Mouse (Mus musculus): ENCODE measurements around the gene Gm21103. TPM values are rescaled to one million over a fixed set of nuclear protein-coding genes. Genes with fewer than 3 reads are reported as not detected.
"Not testable (repeated sequence)": the region's sequence is repeated elsewhere in the genome, so short reads cannot be mapped to it uniquely, and the experiment has no call there.

Gm21103 gene
- not detected in 2 replicates for total RNA-seq (2014; rRNA removed)
- polyA plus RNA-seq (2015; fragmentation: Nextera tagmentation; extraction: Ambion mirVana) = 0.19 TPM in 1 of 2 replicates, not detected in the other

GRCm38 (mm10) chr14:6304743-6305142, at the start of gene Gm21103:
Gene Gm21103 (minus strand): TSS chr14:6304843.
- 96% methylated on average over 2 of the region's 2 CpGs for WGBS
- not testable (repeated sequence) for H3K4me2 ChIP-seq (ENCODE audit: low read depth); H3K27ac ChIP-seq (ENCODE audit: low read depth, low read length); H3K4me1 ChIP-seq (ENCODE audit: insufficient read depth); ATAC-seq; H3K36me3 ChIP-seq (ENCODE audit: insufficient read depth); H3K9me3 ChIP-seq (ENCODE audit: low read length); H3K4me3 ChIP-seq (ENCODE audit: low read depth, low read length); H3K27me3 ChIP-seq (ENCODE audit: insufficient read depth, low read length); DNase-seq; H3K9ac ChIP-seq

GRCm38 (mm10) chr14:6343578-6343977, 38.9 kb upstream of the Gm21103 start, which contains the start of gene Gm3618:
Gene Gm3618 (minus strand): TSS chr14:6343678.
- H3K27ac ChIP-seq (ENCODE audit: low read depth, low read length); H3K36me3 ChIP-seq (ENCODE audit: insufficient read depth); H3K27me3 ChIP-seq (ENCODE audit: insufficient read depth, low read length); ATAC-seq; H3K4me3 ChIP-seq (ENCODE audit: low read depth, low read length); H3K9ac ChIP-seq; H3K4me1 ChIP-seq (ENCODE audit: insufficient read depth); H3K4me2 ChIP-seq (ENCODE audit: low read depth); DNase-seq; H3K9me3 ChIP-seq (ENCODE audit: low read length): not testable (repeated sequence)
- no CpG with 5 or more reads among the region's 10 CpGs for WGBS

GRCm38 (mm10) chr14:6286931-6287715, 17.5 kb downstream of the Gm21103 start, which contains the start of gene Gm3411:
Gene Gm3411 (minus strand): TSS chr14:6287250.
- 2% methylated on average over 41 of the region's 57 CpGs for WGBS
- H3K27me3 ChIP-seq (ENCODE audit: insufficient read depth, low read length); H3K27ac ChIP-seq (ENCODE audit: low read depth, low read length); H3K9me3 ChIP-seq (ENCODE audit: low read length); ATAC-seq; H3K36me3 ChIP-seq (ENCODE audit: insufficient read depth); H3K4me1 ChIP-seq (ENCODE audit: insufficient read depth): not testable (repeated sequence)
- peak within 1 kb of the TSS; percentile 74 for H3K9ac ChIP-seq
- H3K4me3 ChIP-seq (ENCODE audit: low read depth, low read length) = peak within 1 kb of the TSS; percentile 45
- peak within 1 kb of the TSS; percentile 61 for H3K4me2 ChIP-seq (ENCODE audit: low read depth)
- peak; percentile 48 for DNase-seq
- TF ChIP-seq CTCF (IDR thresholded peaks at IDR 0.05; ENCODE audit: low read depth) = peak; percentile 5; the same call in 1 of the 2 replicates

Other genes with a start within 250 kb of the Gm21103 start
- gene Gm6337, start 246.6 kb downstream of the Gm21103 start, total RNA-seq (2014; rRNA removed) = not detected in 2 replicates
- not detected in 2 replicates for gene Gm6337, start 246.6 kb downstream of the Gm21103 start, polyA plus RNA-seq (2015; fragmentation: Nextera tagmentation; extraction: Ambion mirVana)
- 3.8 TPM in 2 replicates for gene Gm8206, start 210.9 kb downstream of the Gm21103 start, total RNA-seq (2014; rRNA removed)
- 4.7 and 5.2 TPM in 2 replicates for gene Gm8206, start 210.9 kb downstream of the Gm21103 start, polyA plus RNA-seq (2015; fragmentation: Nextera tagmentation; extraction: Ambion mirVana)
- gene Gm3468, start 196.2 kb downstream of the Gm21103 start, total RNA-seq (2014; rRNA removed) = 4.8 and 5.6 TPM in 2 replicates
- 5.7 and 6.4 TPM in 2 replicates for gene Gm3468, start 196.2 kb downstream of the Gm21103 start, polyA plus RNA-seq (2015; fragmentation: Nextera tagmentation; extraction: Ambion mirVana)
- not detected in 2 replicates for gene Gm3476, start 179.0 kb downstream of the Gm21103 start, total RNA-seq (2014; rRNA removed)
- not detected in 2 replicates for gene Gm3476, start 179.0 kb downstream of the Gm21103 start, polyA plus RNA-seq (2015; fragmentation: Nextera tagmentation; extraction: Ambion mirVana)
- gene Gm21560, start 85.6 kb downstream of the Gm21103 start, total RNA-seq (2014; rRNA removed) = not detected in 2 replicates
- gene Gm21560, start 85.6 kb downstream of the Gm21103 start, polyA plus RNA-seq (2015; fragmentation: Nextera tagmentation; extraction: Ambion mirVana) = not detected in 2 replicates
- 2.5 and 3.5 TPM in 2 replicates for gene Gm3411, start 17.6 kb downstream of the Gm21103 start, total RNA-seq (2014; rRNA removed)
- gene Gm3411, start 17.6 kb downstream of the Gm21103 start, polyA plus RNA-seq (2015; fragmentation: Nextera tagmentation; extraction: Ambion mirVana) = 9.5 and 10.3 TPM in 2 replicates
- not detected in 2 replicates for gene Gm3618, start 38.8 kb upstream of the Gm21103 start, total RNA-seq (2014; rRNA removed)
- gene Gm3618, start 38.8 kb upstream of the Gm21103 start, polyA plus RNA-seq (2015; fragmentation: Nextera tagmentation; extraction: Ambion mirVana) = not detected in 2 replicates
- not detected in 2 replicates for gene Gm16440, start 85.5 kb upstream of the Gm21103 start, total RNA-seq (2014; rRNA removed)
- not detected in 2 replicates for gene Gm16440, start 85.5 kb upstream of the Gm21103 start, polyA plus RNA-seq (2015; fragmentation: Nextera tagmentation; extraction: Ambion mirVana)
- 4.2 and 6.4 TPM in 2 replicates for gene Gm3591, start 107.6 kb upstream of the Gm21103 start, total RNA-seq (2014; rRNA removed)
- 6.3 and 8.7 TPM in 2 replicates for gene Gm3591, start 107.6 kb upstream of the Gm21103 start, polyA plus RNA-seq (2015; fragmentation: Nextera tagmentation; extraction: Ambion mirVana)
- not detected in 2 replicates for gene Gm3594, start 139.8 kb upstream of the Gm21103 start, total RNA-seq (2014; rRNA removed)
- not detected in 2 replicates for gene Gm3594, start 139.8 kb upstream of the Gm21103 start, polyA plus RNA-seq (2015; fragmentation: Nextera tagmentation; extraction: Ambion mirVana)
- gene Gm8356, start 232.4 kb upstream of the Gm21103 start, total RNA-seq (2014; rRNA removed) = not detected in 2 replicates
- gene Gm8356, start 232.4 kb upstream of the Gm21103 start, polyA plus RNA-seq (2015; fragmentation: Nextera tagmentation; extraction: Ambion mirVana) = not detected in 2 replicates